9 mouse cellular contexts compared by ENCODE assay signal in genomic region chr6:140955751-140956521, GRCm38 (mm10).
DNase-seq lines count a peak whose midpoint lies in the region; ATAC-seq lines count a peak whose summit lies in the region.
"Had no signal": no experiment of that assay in that cellular context is flagged by ENCODE, and none has a peak within 500 bp of the region (broad histone marks: within the 10 kb centered on the region; RNA-seq: fewer than 3 reads in every experiment).

No protein-coding gene starts in this region.

- H3K9me3 ChIP-seq in heart, embryonic 15.5 days (replicated peaks) = no peaks in the 10 kb centered on the region
- no peaks in the 10 kb centered on the region for H3K9me3 ChIP-seq in neural tube, embryonic 15.5 days (replicated peaks)

- peak overlapping the region; percentile 74 for H3K27ac ChIP-seq in heart, embryonic 15.5 days
- no peak overlapping the region for H3K27ac ChIP-seq in neural tube, embryonic 15.5 days (replicated peaks)

- ATAC-seq in heart, embryonic 15.5 days (replicated peaks; ENCODE audit: insufficient number of reproducible peaks, insufficient read depth, low FRiP score, low read depth) = peak; percentile 66
- 0 out of 2 replicates have a peak, but pooled peaks have one; percentile 35 for ATAC-seq in neural tube, embryonic 15.5 days (ENCODE audit: low FRiP score)

- intact Hi-C loops in left cerebral cortex, postnatal 10 days (cut with DNase I) = no loop called here

- H3K4me2 ChIP-seq in heart, embryonic 15.5 days = peak overlapping the region; percentile 6
- H3K4me2 ChIP-seq in neural tube, embryonic 15.5 days = no peak overlapping the region

- H3K36me3 ChIP-seq in heart, embryonic 15.5 days = no peaks in the 10 kb centered on the region
- H3K36me3 ChIP-seq in neural tube, embryonic 15.5 days = no peaks in the 10 kb centered on the region

- WGBS in heart, embryonic 15.5 days = 49% methylated on average over 13 of the region's 13 CpGs
- WGBS in neural tube, embryonic 15.5 days = 53% methylated on average over 13 of the region's 13 CpGs

- no peaks in the 10 kb centered on the region for H3K4me1 ChIP-seq in heart, embryonic 15.5 days (replicated peaks)
- peaks cover 8% of the 10 kb centered on the region for H3K4me1 ChIP-seq in neural tube, embryonic 15.5 days
- H3K4me1 ChIP-seq: megakaryocyte, embryonic 14.5 days had no signal

- H3K9ac ChIP-seq in heart, embryonic 15.5 days = no peak overlapping the region
- no peak overlapping the region for H3K9ac ChIP-seq in neural tube, embryonic 15.5 days (replicated peaks)

- H3K4me3 ChIP-seq in heart, embryonic 15.5 days = no peak overlapping the region
- H3K4me3 ChIP-seq in neural tube, embryonic 15.5 days (replicated peaks) = no peak overlapping the region
- H3K4me3 ChIP-seq: megakaryocyte, embryonic 14.5 days had no signal

- peak; percentile 3 to 21 for DNase-seq in left cerebral cortex, postnatal 10 days (ENCODE audit: extremely low spot score in 1 of 2, low spot score in 2 of 2)
- DNase-seq in left cerebral cortex, adult 9 months (ENCODE audit: low spot score in 2 of 2) = no peak
- peak; percentile 9 to 19 for DNase-seq in kidney, postnatal 36 days
- no peak for DNase-seq in retina, embryonic 14.5 days (ENCODE audit: low spot score)
- no peak for DNase-seq in urinary bladder, adult 2 months (ENCODE audit: low spot score)
- no peak for DNase-seq in T-cell, adult 2 months (ENCODE audit: low spot score)

- no peaks in the 10 kb centered on the region for H3K27me3 ChIP-seq in heart, embryonic 15.5 days
- no peaks in the 10 kb centered on the region for H3K27me3 ChIP-seq in neural tube, embryonic 15.5 days (replicated peaks)
- H3K27me3 ChIP-seq: megakaryocyte, embryonic 14.5 days had no signal

Comparison
In these comparisons a context has a peak if more than half of its experiments do, and no peak if none do; other contexts are left out.
1. DNase-seq: peak in left cerebral cortex, postnatal 10 days (2 of 2) and kidney, postnatal 36 days (2 of 2); none in left cerebral cortex, adult 9 months (0 of 2), retina, embryonic 14.5 days (single experiment), urinary bladder, adult 2 months (single experiment) and T-cell, adult 2 months (single experiment).